Mouse (Mus musculus): ENCODE measurements at regions not wholly inside any gene's neighbourhood (a gene's known extent, or its start where the extent isn't known, plus 50 kb on each side); places are given as distances from the start of the nearest gene placed in this dataset.

DNA sequence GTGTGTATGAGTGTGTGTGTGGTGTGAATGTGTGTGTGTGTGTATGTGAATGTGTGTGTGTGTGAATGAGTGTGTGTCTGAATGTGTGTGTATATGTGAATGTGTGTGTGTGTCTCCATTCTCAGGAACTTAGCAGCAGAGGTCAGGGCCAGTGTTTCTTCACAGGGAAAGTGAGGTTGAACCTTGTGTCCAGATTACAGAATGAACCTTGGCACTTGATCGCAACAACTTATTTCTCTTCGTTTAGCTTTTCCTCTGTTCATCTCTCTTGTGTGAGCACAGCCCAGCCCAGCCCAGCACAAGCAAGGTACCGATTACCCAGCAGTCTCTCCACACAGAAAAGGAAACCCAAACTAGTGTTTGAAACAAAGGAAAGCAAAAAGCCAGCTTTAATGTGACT lies 249.7 kb downstream of the Foxo1 start:
- Histone ChIP-seq H3K36me3 (ENCODE audit: control insufficient read depth, insufficient read depth) (no peaks in the 10 kb centered on the region; the same call in 1 of the 2 replicates), H3K9me3 (ENCODE audit: control insufficient read depth) (no peaks in the 10 kb centered on the region), H3K9ac (ENCODE audit: low read depth, low read length) (no peak overlapping the region), H3K4me2 (replicated peaks; ENCODE audit: low read depth) (no peak overlapping the region), H3K27me3 (replicated peaks; ENCODE audit: control insufficient read depth, insufficient read depth, low read length) (no peaks in the 10 kb centered on the region), H3K27ac (ENCODE audit: low read depth, low read length) (no peak overlapping the region), H3K4me3 (ENCODE audit: low read depth, low read length) (no peak overlapping the region), H3K4me1 (replicated peaks; ENCODE audit: control insufficient read depth, insufficient read depth, low read length) (no peaks in the 10 kb centered on the region)
- 49% methylated on average over 3 of the region's 3 CpGs for WGBS
- no peak for TF ChIP-seq CTCF (IDR thresholded peaks at IDR 0.05; ENCODE audit: low read depth)
- ATAC-seq = no peak

DNA sequence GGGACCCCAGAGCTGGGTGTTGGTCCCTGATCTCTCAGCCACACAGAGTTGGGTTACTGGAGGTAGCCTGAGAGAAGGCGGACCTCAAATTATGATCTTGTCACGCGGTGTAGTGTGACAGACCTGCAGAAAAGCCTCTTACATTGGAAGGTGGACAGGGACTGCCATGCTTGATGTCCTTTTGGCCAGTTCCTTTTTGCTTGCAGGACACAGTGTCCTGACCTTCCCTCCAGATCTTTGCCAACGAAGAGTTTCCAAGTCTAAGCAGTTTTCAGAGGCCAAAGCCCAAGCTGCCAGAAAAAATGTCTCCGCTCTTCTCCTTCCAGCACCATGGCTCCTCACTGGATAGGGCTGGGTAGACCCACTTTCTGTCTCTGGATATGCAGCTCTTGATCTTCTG lies 248.6 kb downstream of the Foxo1 start:
- Histone ChIP-seq H3K27me3 (replicated peaks; ENCODE audit: control insufficient read depth, insufficient read depth, low read length) (no peaks in the 10 kb centered on the region), H3K9me3 (ENCODE audit: control insufficient read depth) (no peaks in the 10 kb centered on the region), H3K4me2 (replicated peaks; ENCODE audit: low read depth) (no peak overlapping the region), H3K9ac (ENCODE audit: low read depth, low read length) (no peak overlapping the region), H3K4me3 (ENCODE audit: low read depth, low read length) (no peak overlapping the region), H3K4me1 (replicated peaks; ENCODE audit: control insufficient read depth, insufficient read depth, low read length) (no peaks in the 10 kb centered on the region), H3K36me3 (ENCODE audit: control insufficient read depth, insufficient read depth) (no peaks in the 10 kb centered on the region), H3K27ac (ENCODE audit: low read depth, low read length) (no peak overlapping the region)
- no peak for TF ChIP-seq CTCF (IDR thresholded peaks at IDR 0.05; ENCODE audit: low read depth)
- no peak for ATAC-seq
- over 99% methylated on average over 5 of the region's 5 CpGs for WGBS

- no peak for TF ChIP-seq CTCF (IDR thresholded peaks at IDR 0.05; ENCODE audit: low read depth)
- Histone ChIP-seq H3K9ac (ENCODE audit: low read depth, low read length) (no peak overlapping the region), H3K4me1 (replicated peaks; ENCODE audit: control insufficient read depth, insufficient read depth, low read length) (0 out of 2 replicates have a peak, but pooled peaks cover 4% of the 10 kb centered on the region), H3K9me3 (ENCODE audit: control insufficient read depth) (no peaks in the 10 kb centered on the region), H3K27ac (ENCODE audit: low read depth, low read length) (no peak overlapping the region), H3K36me3 (ENCODE audit: control insufficient read depth, insufficient read depth) (no peaks in the 10 kb centered on the region), H3K4me2 (replicated peaks; ENCODE audit: low read depth) (no peak overlapping the region), H3K4me3 (ENCODE audit: low read depth, low read length) (no peak overlapping the region), H3K27me3 (replicated peaks; ENCODE audit: control insufficient read depth, insufficient read depth, low read length) (no peaks in the 10 kb centered on the region)
- WGBS = 87% methylated on average over 8 of the region's 8 CpGs
- no peak for ATAC-seq
Measured at GRCm38 (mm10) chr3:52512761-52513160, 244.6 kb downstream of the Foxo1 start.

GRCm38 (mm10) chr3:52511549-52511948 lies 243.4 kb downstream of the Foxo1 start:
- no peak overlapping the region for H3K4me3 ChIP-seq (ENCODE audit: low read depth, low read length)
- WGBS = 69% methylated on average over 9 of the region's 9 CpGs
- no peaks in the 10 kb centered on the region for H3K27me3 ChIP-seq (replicated peaks; ENCODE audit: control insufficient read depth, insufficient read depth, low read length)
- TF ChIP-seq CTCF (IDR thresholded peaks at IDR 0.05; ENCODE audit: low read depth) = no peak
- H3K9ac ChIP-seq (ENCODE audit: low read depth, low read length) = no peak overlapping the region
- 0 out of 2 replicates have a peak, but pooled peaks cover 4% of the 10 kb centered on the region for H3K4me1 ChIP-seq (replicated peaks; ENCODE audit: control insufficient read depth, insufficient read depth, low read length)
- 0 out of 2 replicates have a peak overlapping the region, but pooled peaks have one; percentile 0 for H3K27ac ChIP-seq (ENCODE audit: low read depth, low read length)
- H3K9me3 ChIP-seq (ENCODE audit: control insufficient read depth) = no peaks in the 10 kb centered on the region
- peak; percentile 11; the same call in 1 of the 2 replicates for ATAC-seq
- no peaks in the 10 kb centered on the region for H3K36me3 ChIP-seq (ENCODE audit: control insufficient read depth, insufficient read depth)
- 0 out of 2 replicates have a peak overlapping the region, but pooled peaks have one; percentile 27 for H3K4me2 ChIP-seq (replicated peaks; ENCODE audit: low read depth)

DNA sequence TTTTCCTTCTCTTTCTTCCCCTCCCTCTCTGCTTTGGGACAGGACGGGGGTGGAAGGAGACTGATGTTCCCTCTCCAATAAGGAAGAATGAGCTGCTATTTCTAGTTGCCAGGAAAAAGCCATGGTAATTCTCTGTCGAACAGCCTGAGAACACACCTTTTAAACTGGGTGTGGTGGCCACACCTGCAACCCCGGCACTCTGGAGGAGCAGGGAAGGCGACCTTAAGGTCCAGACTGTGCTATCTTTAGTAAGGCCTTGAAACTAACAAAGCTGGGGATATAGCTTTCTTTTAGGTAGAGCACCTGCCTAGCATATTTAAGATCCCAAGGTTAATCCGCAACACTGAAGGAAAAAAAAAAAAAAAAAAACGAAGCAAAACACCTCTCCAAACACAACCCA lies 242.7 kb downstream of the Foxo1 start:
- no peaks in the 10 kb centered on the region for H3K9me3 ChIP-seq (ENCODE audit: control insufficient read depth)
- no peak for TF ChIP-seq CTCF (IDR thresholded peaks at IDR 0.05; ENCODE audit: low read depth)
- ATAC-seq = peak; percentile 91
- H3K4me2 ChIP-seq (replicated peaks; ENCODE audit: low read depth) = peak overlapping the region; percentile 59
- no peaks in the 10 kb centered on the region for H3K27me3 ChIP-seq (replicated peaks; ENCODE audit: control insufficient read depth, insufficient read depth, low read length)
- H3K4me3 ChIP-seq (ENCODE audit: low read depth, low read length) = peak overlapping the region; percentile 24; the same call in 1 of the 2 replicates
- H3K27ac ChIP-seq (ENCODE audit: low read depth, low read length) = peak overlapping the region; percentile 58
- 0 out of 2 replicates have a peak, but pooled peaks cover 4% of the 10 kb centered on the region for H3K4me1 ChIP-seq (replicated peaks; ENCODE audit: control insufficient read depth, insufficient read depth, low read length)
- no peaks in the 10 kb centered on the region for H3K36me3 ChIP-seq (ENCODE audit: control insufficient read depth, insufficient read depth)
- 29% methylated on average over 6 of the region's 6 CpGs for WGBS
- H3K9ac ChIP-seq (ENCODE audit: low read depth, low read length) = no peak overlapping the region

GRCm38 (mm10) chr3:52510088-52510765 lies 242.1 kb downstream of the Foxo1 start:
- Histone ChIP-seq H3K4me2 (replicated peaks; ENCODE audit: low read depth) (peak overlapping the region; percentile 59), H3K4me1 (replicated peaks; ENCODE audit: control insufficient read depth, insufficient read depth, low read length) (0 out of 2 replicates have a peak, but pooled peaks cover 4% of the 10 kb centered on the region), H3K9ac (ENCODE audit: low read depth, low read length) (no peak overlapping the region), H3K36me3 (ENCODE audit: control insufficient read depth, insufficient read depth) (no peaks in the 10 kb centered on the region), H3K9me3 (ENCODE audit: control insufficient read depth) (no peaks in the 10 kb centered on the region), H3K4me3 (ENCODE audit: low read depth, low read length) (peak overlapping the region; percentile 24; the same call in 1 of the 2 replicates), H3K27me3 (replicated peaks; ENCODE audit: control insufficient read depth, insufficient read depth, low read length) (no peaks in the 10 kb centered on the region), H3K27ac (ENCODE audit: low read depth, low read length) (peak overlapping the region; percentile 58)
- 50% methylated on average over 12 of the region's 12 CpGs for WGBS
- ATAC-seq = peak; percentile 80
- TF ChIP-seq CTCF (IDR thresholded peaks at IDR 0.05; ENCODE audit: low read depth) = no peak
